In the genomic region with DNA sequence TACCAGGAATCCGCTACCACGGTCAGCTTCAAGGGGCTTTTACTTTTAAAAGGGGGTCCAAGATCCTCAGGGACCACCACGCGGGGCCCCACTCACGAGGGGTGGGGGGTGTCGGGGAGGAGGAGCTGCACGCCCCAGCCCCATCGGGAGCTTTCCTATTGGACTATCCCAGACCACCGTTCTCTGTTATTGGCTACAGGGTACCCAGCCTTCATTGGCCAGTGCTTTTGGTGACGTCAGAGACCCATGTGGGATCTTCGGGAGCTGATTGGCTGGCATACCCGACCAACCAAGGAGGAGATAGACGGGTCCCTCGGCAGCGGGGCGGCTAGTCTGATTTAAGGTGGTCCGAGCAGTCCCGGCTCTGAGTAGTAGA, we compare ENCODE assay signal across 8 mouse cellular contexts. TPM values are rescaled to one million over a fixed set of nuclear protein-coding genes. Genes with fewer than 3 reads are reported as not detected.
DNase-seq lines count a peak whose midpoint lies in the region; ATAC-seq lines count a peak whose summit lies in the region.

No protein-coding gene starts in this region.

- under 1% methylated on average over 18 of the region's 18 CpGs for WGBS in hindbrain, embryonic 15.5 days

- peak overlapping the region; percentile 45 for H3K4me3 ChIP-seq in hindbrain, embryonic 15.5 days

- no peak overlapping the region; the same call in 1 of the 2 replicates for H3K9ac ChIP-seq in hindbrain, embryonic 15.5 days

- peaks cover 34% of the 10 kb centered on the region for H3K27me3 ChIP-seq in hindbrain, embryonic 15.5 days

- H3K27ac ChIP-seq in hindbrain, embryonic 15.5 days (replicated peaks): peak overlapping the region; percentile 82

- DNase-seq in T-cell, adult 2 months (ENCODE audit: low spot score): peak; percentile 90
- DNase-seq in cerebellum, postnatal 36 days: peak; percentile 98 to 99
- peak; percentile 99 to 100 for DNase-seq in frontal cortex, postnatal 36 days (ENCODE audit: low spot score in 2 of 2)
- peak; percentile 100 for DNase-seq in left cerebral cortex, adult 11 months (ENCODE audit: low spot score)
- DNase-seq in lung, postnatal 4 days: peak; percentile 99
- peak; percentile 98 for DNase-seq in retina, postnatal 7 days (ENCODE audit: low read depth, low spot score)
- DNase-seq in urinary bladder, adult 2 months (ENCODE audit: low spot score): peak; percentile 88

- peak; percentile 93 for ATAC-seq in hindbrain, embryonic 15.5 days (ENCODE audit: low FRiP score, low read depth)

- H3K9me3 ChIP-seq in hindbrain, embryonic 15.5 days: no peaks in the 10 kb centered on the region

- H3K4me1 ChIP-seq in hindbrain, embryonic 15.5 days (replicated peaks): peaks cover 70% of the 10 kb centered on the region

- peak overlapping the region; percentile 84 for H3K4me2 ChIP-seq in hindbrain, embryonic 15.5 days

- H3K36me3 ChIP-seq in hindbrain, embryonic 15.5 days: no peaks in the 10 kb centered on the region

RNA-seq across cellular contexts. Expression of a gene that starts 2.9 kb away (rescaled TPM):
- polyA plus RNA-seq in hindbrain, embryonic 15.5 days (2015; fragmentation: Nextera tagmentation; extraction: Ambion mirVana): 46.6 and 46.9 TPM in 2 replicates
- polyA plus RNA-seq in urinary bladder, adult 2 months (2012; rRNA removed): 67.4 and 93.4 TPM in 2 replicates

RNA-seq across cellular contexts. Expression of a gene that starts 12.2 kb away (rescaled TPM):
- 820 and 884 TPM in 2 replicates for polyA plus RNA-seq in hindbrain, embryonic 15.5 days (2015; fragmentation: Nextera tagmentation; extraction: Ambion mirVana)
- 385 and 562 TPM in 2 replicates for polyA plus RNA-seq in urinary bladder, adult 2 months (2012; rRNA removed)

RNA-seq across cellular contexts. Expression of a gene that starts 26.5 kb away (rescaled TPM):
- polyA plus RNA-seq in hindbrain, embryonic 15.5 days (2015; fragmentation: Nextera tagmentation; extraction: Ambion mirVana): 94.3 and 109 TPM in 2 replicates
- 84.0 and 88.5 TPM in 2 replicates for polyA plus RNA-seq in urinary bladder, adult 2 months (2012; rRNA removed)

RNA-seq across cellular contexts. Expression of a gene that starts 29.4 kb away (rescaled TPM):
- polyA plus RNA-seq in hindbrain, embryonic 15.5 days (2015; fragmentation: Nextera tagmentation; extraction: Ambion mirVana): 8.7 and 9.8 TPM in 2 replicates
- polyA plus RNA-seq in urinary bladder, adult 2 months (2012; rRNA removed): 38.1 and 47.5 TPM in 2 replicates

RNA-seq across cellular contexts. Expression of a gene that starts 34.6 kb away (rescaled TPM):
- 1.7 and 2.1 TPM in 2 replicates for polyA plus RNA-seq in hindbrain, embryonic 15.5 days (2015; fragmentation: Nextera tagmentation; extraction: Ambion mirVana)
- polyA plus RNA-seq in urinary bladder, adult 2 months (2012; rRNA removed): 2.2 and 2.3 TPM in 2 replicates

Comparison
In these comparisons a context has a peak if more than half of its experiments do, and no peak if none do; other contexts are left out.
1. Peak in every context shown above with its lines: DNase-seq, ATAC-seq, H3K4me3 ChIP-seq and H3K27ac ChIP-seq.